Mouse (Mus musculus): ENCODE measurements around the gene P2rx3. TPM values are rescaled to one million over a fixed set of nuclear protein-coding genes. Genes with fewer than 3 reads are reported as not detected.

P2rx3 gene
- total RNA-seq (2021) = 0.59 and 0.60 TPM in 2 replicates
- long read RNA-seq, experiment 1 = 0 reads
- long read RNA-seq, experiment 2 = 0 reads

DNA sequence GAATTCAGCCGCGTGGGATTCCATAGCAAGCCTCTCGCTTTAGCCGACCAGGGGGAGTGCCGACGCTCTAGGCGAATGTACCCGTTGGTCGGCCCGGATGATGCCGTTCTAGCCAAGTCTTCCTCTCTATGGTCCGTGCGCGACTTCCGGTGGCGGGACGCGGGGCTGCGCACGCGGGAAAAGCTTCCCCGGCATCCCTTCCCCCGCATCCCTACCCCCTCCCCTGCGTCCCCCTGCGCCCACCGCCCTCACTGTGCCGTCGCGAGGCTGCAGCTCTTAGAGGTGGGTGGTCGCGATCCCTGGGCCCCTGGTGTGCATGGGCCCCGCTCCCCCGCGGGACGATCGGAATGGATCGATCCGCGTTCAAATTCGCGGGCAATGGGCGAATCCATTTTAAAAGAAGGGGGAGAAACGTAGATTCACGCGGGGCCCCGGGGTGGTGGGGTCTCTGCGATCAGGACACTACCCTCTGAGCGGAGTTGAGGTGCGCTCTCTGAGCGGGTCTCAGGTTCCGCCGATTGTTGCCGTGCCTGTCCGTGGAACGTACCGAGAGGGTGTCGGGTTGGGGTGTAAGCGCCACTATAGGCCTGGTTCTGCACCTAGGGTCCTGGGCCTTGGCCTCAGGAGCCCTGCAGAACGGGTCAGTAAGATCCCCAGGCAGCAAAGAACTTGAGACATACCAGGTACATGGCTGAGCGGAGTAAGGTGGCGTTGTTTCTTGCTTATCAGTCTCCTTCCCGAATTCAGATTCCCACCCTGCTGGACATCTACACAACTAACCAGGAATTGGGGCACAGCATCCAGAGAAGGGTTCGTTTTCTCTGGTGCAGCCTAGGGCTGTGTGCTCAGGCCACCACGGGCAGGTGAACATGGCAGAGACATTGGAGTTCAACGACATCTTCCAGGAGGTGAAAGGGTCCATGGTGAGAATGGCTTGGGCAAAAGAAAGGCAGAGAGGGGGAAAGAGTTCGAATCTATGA is at the start of gene P2rx3, which contains the start of gene Ssrp1:
P2rx3 (minus strand) TSS at position 416 of the 980 bp plus-strand sequence.
Ssrp1 (plus strand) TSS at position 188 of the 980 bp plus-strand sequence.
- peak; percentile 94 for DNase-seq

DNA sequence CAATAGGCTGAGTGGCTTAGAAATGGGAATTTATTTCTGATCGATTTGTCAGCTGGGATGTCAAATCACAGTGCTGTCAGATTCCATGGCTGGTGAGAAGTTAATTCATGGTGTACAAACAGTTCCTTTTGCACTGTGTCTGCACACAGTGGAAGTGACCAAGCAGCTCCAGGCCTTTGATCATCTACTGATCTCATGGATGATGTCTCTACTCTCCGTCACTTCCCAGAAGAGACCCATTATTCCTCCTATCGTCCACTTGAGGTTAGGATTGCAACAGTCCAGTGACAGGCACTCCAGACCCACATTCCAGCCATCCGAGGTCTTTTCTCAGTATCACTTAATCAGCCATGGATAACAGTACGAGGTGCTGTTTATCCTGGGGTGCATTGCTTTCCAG is 36.5 kb upstream of the P2rx3 start:
- DNase-seq = no peak

DNA sequence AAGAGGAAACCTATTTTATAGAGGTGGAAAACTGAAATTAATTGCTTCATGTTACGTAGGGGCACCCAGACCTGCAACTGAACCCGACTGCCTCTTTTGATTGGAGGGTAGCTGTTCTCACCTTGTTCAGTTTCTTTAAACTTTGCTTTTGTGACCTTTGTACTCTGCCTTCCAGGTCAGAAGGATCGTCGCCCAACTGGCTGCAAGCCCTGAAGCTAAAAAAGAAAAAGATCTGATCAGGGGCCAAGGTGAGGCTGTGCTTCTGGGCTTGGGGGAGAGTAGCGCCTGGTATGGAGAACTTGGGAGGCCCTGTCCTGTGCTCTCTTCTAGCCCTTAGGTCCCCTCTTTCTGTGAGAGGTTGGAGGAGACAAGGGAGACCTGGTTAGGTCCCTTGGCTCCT is 34.7 kb upstream of the P2rx3 start:
- peak; percentile 50 for DNase-seq

DNA sequence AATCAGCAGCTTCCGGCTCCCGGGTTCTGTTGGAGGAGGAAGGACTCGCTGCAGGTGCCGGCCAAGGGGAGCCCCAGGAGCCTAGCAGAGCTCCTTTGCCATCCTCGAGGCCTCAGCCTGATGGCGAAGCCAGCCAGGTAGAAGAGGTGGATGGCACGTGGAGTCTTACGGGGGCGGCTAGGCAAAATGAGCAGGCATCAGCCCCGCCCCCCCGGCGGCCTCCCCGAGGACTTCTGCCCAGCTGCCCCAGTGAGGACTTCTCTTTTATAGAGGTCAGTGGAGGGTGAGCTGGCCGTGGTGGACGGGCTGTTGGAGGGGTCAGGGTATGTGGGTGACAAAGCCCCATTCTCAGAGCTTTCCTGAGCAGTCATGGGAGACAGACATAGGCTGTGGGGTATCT is 32.8 kb upstream of the P2rx3 start:
- DNase-seq = no peak

DNA sequence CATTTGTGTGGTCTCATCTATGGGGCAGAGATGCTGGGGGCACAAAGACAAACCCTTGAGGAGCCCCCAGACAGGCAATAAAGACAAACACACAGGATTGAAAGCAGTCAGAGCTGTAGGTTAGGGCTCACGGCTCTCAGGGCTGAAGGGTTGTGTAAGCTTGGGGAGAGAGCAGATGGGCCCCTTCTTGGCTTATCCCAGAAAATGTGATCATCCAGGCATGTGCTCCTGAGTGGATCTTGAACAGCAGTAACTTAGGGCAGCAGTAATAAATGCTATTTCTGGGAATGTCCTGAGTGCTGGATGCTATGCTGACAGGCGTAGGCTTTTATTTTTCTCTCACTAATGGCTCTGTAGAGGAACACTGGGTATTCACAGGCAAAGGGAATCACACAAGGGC is 31.4 kb upstream of the P2rx3 start:
- DNase-seq = no peak

DNA sequence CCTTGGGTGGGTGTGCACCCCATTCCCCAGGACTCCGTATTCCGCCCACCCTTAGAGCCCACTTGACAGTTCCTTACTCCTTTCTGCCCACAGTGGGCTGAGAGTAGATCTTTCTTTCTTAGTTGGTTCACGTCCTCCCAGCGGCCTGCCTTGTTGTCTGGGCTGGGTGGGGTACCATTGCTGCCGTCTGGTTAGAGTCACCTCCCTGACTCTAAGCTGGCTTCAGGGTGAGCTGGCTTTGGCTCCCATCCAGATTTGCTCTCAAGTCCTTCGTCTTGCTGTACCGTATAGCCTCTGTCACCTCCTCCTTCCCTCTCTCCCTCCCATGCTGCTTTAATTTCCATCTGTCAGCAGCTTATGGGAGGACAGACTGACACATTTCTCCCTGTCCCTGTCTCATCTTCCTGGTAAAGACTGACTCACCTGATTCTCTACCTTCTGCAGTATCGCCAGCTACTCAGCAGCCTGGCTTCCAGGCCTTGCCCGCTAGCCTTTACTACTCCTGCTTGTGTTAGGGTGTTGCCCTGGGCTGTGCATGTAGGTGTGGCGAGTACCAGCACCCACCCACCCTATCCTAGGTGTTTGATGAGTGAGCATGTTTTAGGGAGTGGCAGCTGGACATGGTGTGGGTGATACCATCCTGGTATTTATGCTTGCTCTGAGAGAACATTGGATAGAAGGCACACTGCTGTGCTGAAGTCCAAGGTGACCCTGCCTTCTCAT is 30.8 kb upstream of the P2rx3 start:
- DNase-seq = no peak

DNA sequence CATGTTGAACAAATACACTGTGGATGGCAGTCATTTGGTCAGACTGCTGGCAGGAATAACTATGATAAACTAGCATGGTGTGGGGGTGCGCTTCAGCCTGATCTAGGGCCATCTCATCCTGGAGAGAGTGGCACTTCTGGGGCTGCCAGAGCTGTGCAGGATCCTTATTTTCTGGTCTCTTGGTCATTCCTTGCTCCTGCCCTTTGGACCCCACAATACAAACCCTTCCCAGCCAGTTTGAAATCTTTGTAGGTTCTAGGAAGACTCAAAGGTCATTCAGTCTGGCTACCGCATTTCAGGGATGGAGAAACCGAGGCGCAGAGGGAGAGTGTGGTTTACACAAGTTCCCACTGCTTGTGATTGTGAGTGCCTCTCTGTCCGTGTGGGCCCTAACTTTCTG is 29.7 kb upstream of the P2rx3 start:
- DNase-seq = no peak

DNA sequence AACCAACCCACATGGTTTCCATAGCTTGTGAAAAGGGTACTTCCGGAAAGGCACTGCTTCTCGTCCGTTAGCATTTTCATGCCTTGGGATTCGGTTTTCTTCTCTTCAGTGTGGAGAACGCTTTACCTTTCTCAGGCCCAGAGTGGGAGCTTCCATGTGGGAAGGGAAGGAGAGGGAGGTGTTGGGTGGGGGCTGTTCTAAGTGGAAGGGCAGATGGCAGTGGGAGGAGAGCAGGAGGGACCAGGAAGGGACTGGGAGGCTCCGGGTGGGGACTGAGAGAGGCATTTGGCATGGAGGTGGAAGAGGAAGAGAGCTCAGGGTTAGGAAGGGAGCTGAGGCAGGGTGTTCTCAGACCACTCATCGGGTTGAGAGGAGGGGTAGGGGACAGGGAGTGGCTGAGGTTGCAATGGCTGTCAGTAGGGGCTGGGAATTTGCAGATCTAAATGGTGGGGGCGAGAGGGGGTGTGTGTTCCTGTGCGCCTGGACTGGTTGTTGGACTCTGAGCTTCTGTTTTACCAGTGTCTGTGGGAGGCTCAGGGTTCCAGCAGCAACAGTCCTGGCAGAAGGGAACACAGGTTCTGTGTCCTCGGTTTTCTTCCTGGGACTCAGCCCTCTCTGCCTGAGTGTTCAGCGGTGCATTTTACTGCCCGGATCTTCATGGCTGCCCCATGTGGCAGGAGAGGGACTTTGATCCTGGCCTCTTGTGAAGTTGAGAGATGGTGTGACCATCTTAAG is 28.0 kb upstream of the P2rx3 start:
- DNase-seq = no peak

DNA sequence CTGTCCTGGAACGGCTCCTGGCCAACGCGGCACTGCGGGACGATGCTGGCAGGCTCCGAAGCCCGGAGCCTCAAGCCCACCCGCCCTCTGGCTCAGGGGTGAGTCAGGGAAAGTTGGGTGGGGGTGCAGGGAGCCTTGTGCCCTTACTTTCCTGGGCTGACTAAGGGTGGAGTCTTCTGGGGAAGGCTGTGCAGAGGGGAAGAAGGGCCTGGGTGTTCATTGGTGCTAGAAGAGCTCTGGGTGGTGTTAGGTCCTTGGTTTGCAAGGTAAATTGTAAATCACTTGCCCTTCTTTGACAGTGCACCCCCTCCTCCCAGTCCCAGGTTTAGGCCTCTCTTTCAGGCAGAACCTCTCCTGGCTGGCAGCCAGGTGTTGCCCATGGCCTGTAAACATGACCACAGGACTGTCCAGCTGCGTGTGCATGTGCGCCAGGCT is 23.9 kb upstream of the P2rx3 start:
- DNase-seq = peak; percentile 81

DNA sequence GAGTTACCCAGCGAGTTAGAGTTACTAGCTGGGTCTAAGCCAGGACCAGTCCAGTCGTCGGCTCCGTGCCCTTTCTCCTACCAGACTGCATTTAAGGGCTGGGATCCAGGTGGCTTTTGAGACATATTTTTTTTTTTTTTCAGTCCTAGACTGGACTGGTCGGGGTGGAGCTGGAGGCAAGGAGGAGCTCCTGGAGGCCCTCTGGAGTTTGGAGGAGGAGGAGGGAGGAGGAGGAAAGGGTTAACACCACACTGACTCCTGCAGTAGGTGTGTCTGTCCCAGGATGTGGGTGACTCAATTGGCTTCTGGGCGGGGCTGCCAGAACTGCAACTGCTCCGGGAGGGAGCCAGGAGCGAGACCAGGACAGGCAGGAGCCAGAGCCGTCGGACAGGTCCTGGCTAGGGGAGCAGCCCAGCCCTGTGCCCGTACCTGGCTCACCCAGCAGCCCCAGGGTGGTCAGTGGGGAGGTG is 23.4 kb upstream of the P2rx3 start:
- DNase-seq = peak; percentile 91

DNA sequence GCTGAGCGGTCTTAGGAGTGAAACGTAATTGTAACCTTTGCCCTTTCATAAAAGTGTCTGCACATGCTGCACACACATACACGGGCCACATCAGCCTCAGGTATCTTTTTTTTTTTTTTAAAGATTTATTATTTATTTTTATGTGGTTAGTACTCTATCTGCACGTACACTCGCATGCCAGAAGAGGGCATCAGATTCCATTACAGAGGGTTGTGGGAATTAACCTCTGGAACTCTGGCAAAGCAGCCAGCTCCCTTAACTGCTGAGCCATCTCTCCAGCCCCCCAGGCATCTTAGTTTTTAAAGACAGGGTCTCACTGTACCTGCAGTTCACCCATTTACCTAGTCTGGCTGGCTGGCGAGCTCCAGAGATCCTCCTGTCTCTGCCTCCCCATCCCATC is 22.4 kb upstream of the P2rx3 start:
- DNase-seq = no peak

DNA sequence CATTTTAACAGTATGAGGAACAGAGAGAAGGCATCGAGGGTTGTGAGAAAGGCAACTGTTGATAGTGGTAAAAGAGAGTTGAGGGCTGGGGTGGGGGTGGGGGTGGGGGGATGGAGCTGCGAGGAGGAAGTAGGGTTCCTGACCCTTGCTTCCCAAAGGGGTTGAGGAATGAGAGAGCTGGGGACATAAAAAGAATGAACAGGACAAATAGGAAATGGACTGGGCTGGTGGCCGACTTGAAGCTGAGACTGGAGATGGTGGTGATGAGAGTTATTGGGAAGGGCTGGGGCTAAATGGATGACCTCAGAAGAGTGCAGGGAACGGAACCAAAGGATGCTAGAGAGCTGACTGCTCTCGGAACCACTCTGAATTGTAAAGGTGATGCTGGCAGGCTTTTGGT is 19.4 kb upstream of the P2rx3 start:
- no peak for DNase-seq

DNA sequence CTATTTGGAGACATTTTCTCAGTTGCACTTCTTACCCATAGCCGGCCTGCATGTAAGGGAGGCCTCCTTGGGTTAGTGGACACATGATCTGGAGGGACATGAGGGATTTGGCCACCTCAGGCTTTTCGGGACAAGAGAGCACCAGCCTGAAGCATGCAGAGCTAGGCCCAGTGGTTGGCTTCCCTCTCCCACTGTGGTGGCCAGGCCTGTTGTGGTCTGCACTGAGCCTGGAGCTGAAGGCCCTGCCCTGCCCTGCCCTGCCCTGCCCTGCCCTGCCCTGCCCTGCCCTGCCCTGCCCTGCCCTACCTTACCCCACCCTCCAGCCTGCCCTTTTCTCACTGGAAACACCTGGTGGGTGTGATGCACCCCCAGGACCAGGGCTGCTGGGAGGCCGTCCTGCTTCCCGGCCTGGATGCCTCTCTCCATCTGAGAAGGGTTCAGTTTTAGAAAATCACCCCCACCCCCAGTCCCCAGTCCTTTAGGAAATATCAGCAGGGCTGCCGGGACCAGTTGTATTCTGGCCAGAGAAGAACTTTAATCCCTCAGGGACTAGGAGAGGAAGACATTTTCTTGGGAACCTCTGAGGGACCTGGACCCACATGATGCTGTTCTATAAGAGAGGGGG is 16.0 kb upstream of the P2rx3 start:
- DNase-seq = no peak

DNA sequence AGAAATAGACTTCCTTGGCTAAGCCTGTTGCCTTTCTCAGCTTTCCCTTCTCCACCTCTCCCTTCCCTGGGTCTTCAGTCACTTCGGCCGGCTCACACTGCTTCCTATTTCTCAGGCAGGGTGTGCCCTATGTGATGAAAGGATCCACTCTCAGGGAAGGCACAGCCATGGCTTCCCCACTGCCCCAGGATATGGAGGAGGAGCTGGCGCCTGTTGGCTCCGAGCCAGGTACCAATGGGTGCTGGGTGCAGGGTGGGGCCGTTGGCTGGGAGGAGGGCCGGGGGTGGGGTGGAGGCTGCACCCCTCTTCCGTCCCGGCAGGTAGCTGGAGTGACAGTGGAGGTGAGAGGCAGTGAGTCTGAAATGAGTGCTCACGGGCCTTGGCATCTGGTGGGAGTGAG is 13.5 kb upstream of the P2rx3 start:
- DNase-seq = peak; percentile 72

DNA sequence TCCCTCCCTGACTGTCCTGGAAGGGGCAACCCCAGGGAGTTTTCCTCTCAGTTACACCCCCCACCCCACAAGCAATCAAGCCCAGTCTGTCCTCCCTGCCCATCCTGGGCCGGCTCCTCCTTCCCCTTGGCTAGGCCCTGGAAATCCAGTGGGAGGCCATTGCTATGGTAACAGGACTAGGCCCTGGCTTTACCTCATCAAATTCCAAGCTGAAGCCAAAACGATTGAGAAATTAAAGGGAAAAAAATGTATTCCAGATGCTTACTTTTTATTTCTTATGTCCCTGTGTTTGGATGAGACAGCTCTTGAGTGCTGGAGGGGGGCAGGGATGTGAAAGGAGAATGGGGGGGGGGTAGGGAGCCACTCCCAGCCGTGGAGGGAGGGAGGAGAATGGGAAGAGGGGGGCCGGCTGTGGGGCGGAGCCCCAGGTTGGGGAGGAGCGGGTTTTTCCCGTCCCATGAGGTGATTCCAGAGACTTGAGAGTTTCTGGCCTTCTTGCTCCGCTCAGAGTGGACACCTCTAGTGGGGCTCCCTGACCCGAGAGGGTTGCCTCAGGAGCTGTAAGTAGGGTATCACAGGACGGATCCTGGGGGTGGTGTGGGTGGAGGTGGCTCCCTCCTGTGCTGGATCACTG is 12.9 kb upstream of the P2rx3 start:
- peak; percentile 88 for DNase-seq

DNA sequence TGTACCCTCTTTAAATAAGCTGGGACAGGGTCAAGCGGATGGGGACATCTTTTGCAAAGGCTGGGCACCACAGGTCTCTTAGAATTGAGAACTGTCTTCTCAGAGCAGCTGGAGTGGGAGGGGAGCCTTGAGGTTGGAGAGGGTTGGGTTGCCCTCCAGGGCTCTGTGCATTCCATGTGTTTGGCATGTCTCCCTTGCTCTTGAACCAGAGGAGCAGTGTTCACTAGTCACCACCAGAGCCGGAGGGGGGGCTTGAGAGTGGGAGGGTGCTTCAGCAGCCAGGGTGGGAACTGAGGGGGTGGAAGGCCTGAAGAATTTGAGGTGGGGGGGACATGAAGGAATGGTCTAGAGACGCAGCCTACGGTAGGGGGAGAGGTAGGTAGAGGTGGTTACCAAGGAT is 12.0 kb upstream of the P2rx3 start:
- no peak for DNase-seq

DNA sequence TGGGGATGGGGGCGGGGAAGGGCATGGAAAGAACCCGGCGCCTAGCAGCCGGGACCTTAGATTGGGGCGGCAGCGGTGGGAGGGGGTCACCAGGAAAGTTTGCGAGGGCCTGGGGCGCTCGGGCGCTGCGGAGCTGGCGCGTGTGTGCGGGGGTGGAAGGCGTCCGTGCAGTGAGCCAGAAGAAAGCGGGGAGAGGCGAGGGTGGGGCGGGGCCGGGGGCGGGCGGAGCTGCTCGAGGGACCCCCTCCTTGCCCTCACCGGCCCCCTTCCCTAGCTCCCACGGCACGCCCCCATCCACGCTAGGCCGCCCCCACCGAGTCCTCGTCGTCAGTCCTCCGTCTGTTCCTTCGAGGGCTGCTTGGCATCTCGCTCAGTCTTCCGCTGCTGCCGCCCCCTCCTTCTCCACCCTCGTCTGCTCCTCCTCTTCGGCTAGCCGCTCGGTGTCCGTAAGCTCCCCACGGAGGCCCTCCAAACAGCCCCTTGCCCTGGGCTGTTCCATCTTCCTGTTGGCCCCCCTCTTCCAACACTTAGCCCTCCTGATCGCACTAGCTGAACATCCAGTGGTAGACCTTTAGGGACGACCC is 11.0 kb upstream of the P2rx3 start:
- peak; percentile 82 for DNase-seq

DNA sequence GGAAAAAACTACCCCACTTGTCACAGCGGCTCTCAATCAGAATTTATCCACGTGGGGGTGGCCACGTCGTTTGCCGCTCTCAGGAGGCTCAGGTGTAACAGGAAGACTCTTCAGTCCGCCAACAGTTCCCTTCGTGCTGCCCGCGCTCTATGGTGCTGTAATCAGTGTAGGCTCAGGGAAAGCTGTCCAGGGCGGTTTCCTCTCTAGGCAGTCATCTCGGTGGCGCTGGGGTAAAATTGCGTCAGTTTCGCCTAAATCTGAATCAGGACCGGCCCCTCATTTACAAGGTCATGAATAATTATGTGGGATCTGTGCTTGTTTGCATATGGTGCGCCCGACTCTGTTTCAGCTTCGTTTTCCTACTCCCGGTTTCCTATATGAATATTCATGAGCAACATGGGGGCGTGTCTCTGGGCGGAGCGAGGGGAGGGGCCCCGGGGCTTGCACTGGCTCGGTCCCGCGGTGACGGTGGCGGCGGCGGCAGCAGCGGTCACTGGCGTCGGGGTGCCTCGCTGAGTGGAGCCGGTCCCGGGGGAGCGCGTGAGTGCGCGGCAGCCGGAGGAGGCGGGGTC is 10.4 kb upstream of the P2rx3 start, which contains the start of gene Tnks1bp1:
Tnks1bp1 (plus strand) TSS at position 427 of the 572 bp plus-strand sequence.
- peak; percentile 99 for DNase-seq

DNA sequence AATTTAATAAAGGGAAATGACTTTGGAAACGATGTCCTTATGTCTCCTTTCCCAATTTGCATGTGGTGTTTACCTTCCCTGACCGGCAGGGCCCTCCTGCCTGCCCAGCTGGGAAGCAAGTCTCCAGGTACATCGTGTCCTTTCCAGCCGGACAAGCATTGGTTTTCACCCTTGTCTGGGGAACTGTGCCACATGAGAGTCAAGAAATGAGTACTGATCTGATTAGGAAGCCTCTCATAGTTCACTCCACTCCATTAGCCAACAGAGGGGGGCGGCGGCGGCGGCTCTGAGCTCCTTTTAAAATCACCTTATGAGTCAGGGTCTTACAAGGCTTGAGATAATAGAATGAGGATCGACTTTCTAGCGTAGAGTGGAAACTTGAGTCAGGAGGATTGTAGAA is 9.8 kb upstream of the P2rx3 start:
- DNase-seq = peak; percentile 44

DNA sequence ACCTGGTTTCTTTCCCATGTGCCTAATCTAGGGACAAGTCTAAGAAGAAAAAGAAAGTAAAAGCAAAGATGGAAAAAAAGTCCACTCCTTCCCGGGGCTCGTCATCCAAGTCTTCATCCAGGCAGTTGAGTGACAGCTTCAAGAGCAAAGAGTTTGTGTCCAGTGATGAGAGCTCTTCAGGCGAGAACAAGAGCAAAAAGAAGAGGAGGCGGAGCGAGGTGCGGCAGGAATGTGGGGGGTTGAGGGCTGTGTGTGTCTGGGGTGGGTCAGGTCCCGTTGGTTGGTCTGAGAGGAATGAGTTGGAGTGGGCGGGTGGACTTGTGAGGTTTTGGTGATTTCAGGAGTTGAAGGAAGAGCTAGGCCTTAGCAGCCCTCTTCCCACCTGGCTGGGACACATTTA is 9.0 kb upstream of the P2rx3 start:
- DNase-seq = no peak
